Mouse (Mus musculus): ENCODE measurements at regions not wholly inside any gene's neighbourhood (a gene's known extent, or its start where the extent isn't known, plus 50 kb on each side); places are given as distances from the start of the nearest gene placed in this dataset.

GRCm38 (mm10) chr1:46966917-46967266, 74.2 kb upstream of the Slc39a10 start:
- no peak for TF ChIP-seq MAX (IDR thresholded peaks at IDR 0.05; ENCODE audit: low read depth)
- TF ChIP-seq POLR2A (IDR thresholded peaks at IDR 0.05; ENCODE audit: insufficient read length, low read depth) = no peak
- no peak for TF ChIP-seq USF1 (IDR thresholded peaks at IDR 0.05; ENCODE audit: low read depth)
- no peak for TF ChIP-seq CEBPB (IDR thresholded peaks at IDR 0.05; ENCODE audit: insufficient read depth, poor library complexity, severe bottlenecking)
- no peak for TF ChIP-seq E2F4 (IDR thresholded peaks at IDR 0.05; ENCODE audit: insufficient read depth)
- no peak for TF ChIP-seq SRF (IDR thresholded peaks at IDR 0.05; ENCODE audit: control insufficient read depth, insufficient read length, low read depth)
- no peak for TF ChIP-seq MYOD1 (IDR thresholded peaks at IDR 0.05; ENCODE audit: control insufficient read depth in 1 of 3, insufficient read length in 2 of 3, low read depth in 2 of 3)

All from myocyte (in vitro differentiated cells).